Mouse (Mus musculus) frontal cortex, postnatal 14 days (tissue): ENCODE data around the gene Bax.

ENCODE experiments used
- DNase-seq, 2 experiments: peaks; one replicate each; pipeline ENCODE4 v3.0.0; 2022; ENCODE audit warnings: low spot score in 2 of 2

Bax gene

GRCm38 (mm10) chr7:45456721-45457203 is 9.9 kb downstream of the Bax start:
- DNase-seq, result no peak

- DNase-seq, result no peak
Measured at GRCm38 (mm10) chr7:45455932-45456696, 10.6 kb downstream of the Bax start.

GRCm38 (mm10) chr7:45454971-45455370 is 11.7 kb downstream of the Bax start:
- no peak for DNase-seq

- peak; percentile 68 to 81 for DNase-seq
Measured at GRCm38 (mm10) chr7:45451344-45451982, 15.2 kb downstream of the Bax start.

GRCm38 (mm10) chr7:45449974-45450373 is 16.7 kb downstream of the Bax start:
- DNase-seq, result no peak

GRCm38 (mm10) chr7:45447325-45447990 is 19.2 kb downstream of the Bax start:
- no peak for DNase-seq

GRCm38 (mm10) chr7:45446589-45446988 is 20.1 kb downstream of the Bax start:
- no peak for DNase-seq

GRCm38 (mm10) chr7:45443526-45444420 is 22.9 kb downstream of the Bax start:
- no peak for DNase-seq

GRCm38 (mm10) chr7:45437521-45438276 is 29.0 kb downstream of the Bax start, which contains the start of gene Ruvbl2:
Gene Ruvbl2, minus strand, starts transcription at chr7:45438096.
- DNase-seq, result no peak

- no peak for DNase-seq
Measured at GRCm38 (mm10) chr7:45437046-45437445, 29.7 kb downstream of the Bax start.

- no peak for DNase-seq
Measured at GRCm38 (mm10) chr7:45436444-45436843, 30.3 kb downstream of the Bax start.

GRCm38 (mm10) chr7:45435038-45435437 is 31.7 kb downstream of the Bax start:
- DNase-seq, result no peak

- peak; percentile 100 for DNase-seq
Measured at GRCm38 (mm10) chr7:45434203-45435015, 32.3 kb downstream of the Bax start, which contains the start of gene Gys1. Gene Gys1, plus strand, starts transcription at chr7:45434844.

- DNase-seq, result no peak
Measured at GRCm38 (mm10) chr7:45433835-45434202, 32.9 kb downstream of the Bax start.

- no peak for DNase-seq
Measured at GRCm38 (mm10) chr7:45426556-45426955, 40.1 kb downstream of the Bax start.

GRCm38 (mm10) chr7:45421194-45421593 is 45.5 kb downstream of the Bax start:
- DNase-seq, result no peak

GRCm38 (mm10) chr7:45420615-45420919 is 46.1 kb downstream of the Bax start, which contains the start of gene Lhb:
Gene Lhb, plus strand, starts transcription at chr7:45420820.
- DNase-seq, result no peak

- DNase-seq, result no peak
Measured at GRCm38 (mm10) chr7:45419859-45420614, 46.7 kb downstream of the Bax start.

- DNase-seq, result no peak
Measured at GRCm38 (mm10) chr7:45417962-45418492, 48.7 kb downstream of the Bax start.
